Mouse (Mus musculus) neutrophil, adult 83 days (primary cell): ENCODE data around the gene Acy3. TPM values are rescaled to one million over a fixed set of nuclear protein-coding genes. Genes with fewer than 3 reads are reported as not detected.

Source experiments
- total RNA-seq, 2 experiments: library from RNA; stranded (reverse); gene quantifications; one replicate each; pipeline ENCODE4 v1.2.4; 2023

Gene Acy3
- under 1 TPM in 1 of 2 experiments, not detected in 1; 0.42 TPM for total RNA-seq

GRCm38 (mm10) chr19:3986334-3986733 is at the start of gene Acy3:
Gene Acy3 (plus strand): TSS chr19:3986570.

DNA sequence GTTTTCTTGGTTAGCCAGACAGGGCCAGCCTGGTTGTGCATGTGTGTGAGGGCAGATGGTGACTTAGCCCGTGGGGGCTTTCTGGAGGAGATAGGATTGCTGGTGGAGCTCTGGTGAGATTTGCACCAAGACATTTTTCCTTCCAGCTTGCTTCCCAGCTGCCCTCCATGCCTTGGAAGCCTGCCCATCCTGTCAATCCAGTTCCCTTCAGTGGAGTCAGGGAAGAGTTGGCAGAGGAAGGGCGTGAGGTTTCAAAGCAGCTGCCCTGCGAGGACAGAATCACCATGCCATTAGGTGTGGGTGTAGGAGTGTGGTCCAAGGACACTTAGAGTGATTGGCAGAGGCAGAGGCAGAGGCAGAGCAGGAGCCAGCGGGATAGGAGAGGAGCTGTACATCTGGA is 27.9 kb upstream of the Acy3 start, which contains the start of gene Aldh3b3:
Aldh3b3 (plus strand) TSS at position 176 of the 400 bp plus-strand sequence.

GRCm38 (mm10) chr19:3972229-3972628 is 14.1 kb upstream of the Acy3 start, which contains the start of gene Aldh3b2:
Gene Aldh3b2 (plus strand): TSS chr19:3972328.

DNA sequence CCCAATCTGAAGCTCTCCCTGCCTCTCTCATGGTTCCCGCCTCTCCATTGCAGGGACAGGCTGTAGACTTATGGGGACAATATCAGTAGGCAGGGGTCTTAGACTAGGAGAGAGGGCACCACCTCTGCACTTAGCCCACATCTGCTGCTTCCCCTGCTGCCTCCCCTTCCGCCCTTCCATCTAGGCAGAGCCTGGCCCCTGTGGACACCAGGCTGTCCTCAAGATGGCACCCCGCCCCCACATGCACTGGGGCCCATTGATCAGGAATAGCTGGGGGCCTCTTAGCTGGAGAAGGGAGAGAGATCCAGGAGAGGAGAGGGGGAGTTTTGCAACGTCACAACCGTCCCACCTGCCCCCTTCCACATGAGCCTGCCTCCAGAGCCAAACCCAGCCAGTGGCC is 6.0 kb downstream of the Acy3 start, which contains the start of gene Tbx10:
Tbx10 (plus strand) TSS at position 337 of the 400 bp plus-strand sequence.

DNA sequence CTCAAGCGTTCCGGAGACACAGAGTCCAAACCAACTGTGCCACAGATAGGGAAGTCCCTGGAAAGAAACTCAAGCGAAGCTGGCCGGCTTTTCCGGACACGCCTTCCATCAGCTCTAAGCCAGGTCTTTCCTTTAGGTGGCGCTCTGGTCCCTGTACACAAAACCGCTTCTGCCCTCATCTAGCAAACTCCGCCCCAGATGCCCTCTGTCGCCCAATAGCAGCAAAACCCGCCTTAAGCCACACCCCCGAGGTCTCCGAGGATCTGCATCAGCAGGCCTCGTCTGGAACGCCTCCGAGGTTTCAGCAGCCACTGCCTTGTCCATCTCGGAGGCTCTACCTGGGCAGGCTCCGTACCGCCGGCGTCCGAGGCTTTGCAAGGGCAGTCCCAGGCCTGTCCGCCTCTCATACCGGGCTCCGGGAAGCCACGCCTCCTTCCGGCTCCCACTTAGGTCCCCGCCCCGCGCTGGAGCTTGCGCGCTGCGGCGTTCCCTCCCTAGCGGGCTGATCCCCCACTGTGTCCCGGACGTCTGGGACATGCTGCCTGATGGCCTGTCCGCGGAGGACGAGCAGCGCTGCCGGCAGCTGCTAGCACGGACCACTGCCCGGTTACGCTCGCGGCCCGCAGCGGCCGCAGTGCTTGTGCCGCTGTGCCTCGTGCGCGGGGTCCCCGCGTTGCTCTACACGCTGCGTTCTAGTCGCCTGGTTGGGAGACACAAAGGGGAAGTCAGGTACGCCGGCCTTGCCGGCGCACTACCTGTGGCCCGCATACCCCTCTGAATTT is 13.9 kb downstream of the Acy3 start, which contains the start of the genes Nudt8 and Gm49405:
Nudt8 (plus strand) TSS at position 462 of the 782 bp plus-strand sequence.
Gm49405 (plus strand) TSS at position 508 of the 782 bp plus-strand sequence.

GRCm38 (mm10) chr19:4003112-4003511 is 16.7 kb downstream of the Acy3 start, which contains the start of gene Doc2g:
Gene Doc2g (plus strand): TSS chr19:4003313.

GRCm38 (mm10) chr19:4012432-4013022 is 26.2 kb downstream of the Acy3 start, which contains the start of gene Ndufv1:
Gene Ndufv1 (minus strand): TSS chr19:4012806.

DNA sequence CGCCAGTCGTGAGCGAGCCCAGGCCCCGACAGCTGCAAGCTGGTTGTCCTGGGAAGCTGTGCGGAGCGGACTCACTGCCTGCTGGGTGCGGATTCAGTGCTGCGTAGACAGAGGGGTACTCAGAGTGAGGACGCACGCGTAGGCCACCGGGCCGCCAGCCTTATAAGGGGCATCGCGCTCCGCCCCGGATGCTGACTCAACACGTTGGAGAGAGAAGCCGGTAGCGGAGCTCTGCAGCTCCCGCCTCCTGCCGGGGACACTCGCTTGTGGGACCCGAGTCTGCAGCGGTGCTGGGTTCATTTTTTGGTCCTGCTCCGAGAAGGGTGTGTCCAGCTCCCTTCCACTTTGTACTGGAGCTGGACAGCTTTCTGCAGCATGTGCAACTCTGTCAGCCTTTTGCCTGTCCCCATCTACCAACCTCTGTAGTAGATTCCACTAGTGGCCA is 51.4 kb downstream of the Acy3 start, which contains the start of gene Gstp1:
Gstp1 (minus strand) TSS at position 198 of the 445 bp plus-strand sequence.

Other genes with a start within 250 kb of the Acy3 start
- gene Kmt5b, start 219.1 kb upstream of the Acy3 start, total RNA-seq = 10 to 100 TPM; 53.8 to 54.0 TPM
- gene Chka, start 134.8 kb upstream of the Acy3 start, total RNA-seq = 10 to 100 TPM; 42.2 TPM
- 100 to 1,000 TPM; 223 to 229 TPM for gene Tcirg1, start 79.4 kb upstream of the Acy3 start, total RNA-seq
- gene Ndufs8, start 73.8 kb upstream of the Acy3 start, total RNA-seq = 10 to 100 TPM; 60.8 to 68.6 TPM
- 100 to 1,000 TPM; 142 to 144 TPM for gene Aldh3b1, start 56.8 kb upstream of the Acy3 start, total RNA-seq
- gene Unc93b1, start 51.4 kb upstream of the Acy3 start, total RNA-seq = 100 to 1,000 TPM; 277 to 278 TPM
- gene Aldh3b3, start 27.9 kb upstream of the Acy3 start, total RNA-seq = 10 to 100 TPM; 12.3 to 12.6 TPM
- gene Aldh3b2, start 14.2 kb upstream of the Acy3 start, total RNA-seq = 10 to 100 TPM; 12.7 to 16.4 TPM
- not detected for gene Tbx10, start 6.2 kb downstream of the Acy3 start, total RNA-seq
- 1 to 10 TPM; 5.2 to 5.9 TPM for gene Nudt8, start 14.0 kb downstream of the Acy3 start, total RNA-seq
- 1 to 10 TPM in 1 of 2 experiments, under 1 TPM in 1; 0.70 to 1.0 TPM for gene Gm49405, start 14.1 kb downstream of the Acy3 start, total RNA-seq
- 1 to 10 TPM in 1 of 2 experiments, under 1 TPM in 1; 0.55 to 2.2 TPM for gene Doc2g, start 16.7 kb downstream of the Acy3 start, total RNA-seq
- 10 to 100 TPM; 69.0 to 69.5 TPM for gene Ndufv1, start 26.2 kb downstream of the Acy3 start, total RNA-seq
- gene Gstp1, start 51.4 kb downstream of the Acy3 start, total RNA-seq = 10 to 100 TPM; 71.2 to 96.6 TPM
- 1 to 10 TPM; 5.9 to 8.4 TPM for gene Gstp2, start 59.5 kb downstream of the Acy3 start, total RNA-seq
- 1 to 10 TPM; 5.3 to 8.8 TPM for gene Gstp3, start 73.0 kb downstream of the Acy3 start, total RNA-seq
- not detected for gene Cabp2, start 95.0 kb downstream of the Acy3 start, total RNA-seq
- gene Cdk2ap2, start 110.6 kb downstream of the Acy3 start, total RNA-seq = 100 to 1,000 TPM; 208 to 221 TPM
- 100 to 1,000 TPM; 161 to 176 TPM for gene Pitpnm1, start 113.4 kb downstream of the Acy3 start, total RNA-seq
- gene Aip, start 139.3 kb downstream of the Acy3 start, total RNA-seq = 100 to 1,000 TPM in 1 of 2 experiments, 10 to 100 TPM in 1; 96.8 to 101 TPM
- gene Gpr152, start 153.2 kb downstream of the Acy3 start, total RNA-seq = not detected
- under 1 TPM in 1 of 2 experiments, not detected in 1; 0.22 TPM for gene Cabp4, start 157.5 kb downstream of the Acy3 start, total RNA-seq
- 100 to 1,000 TPM; 186 to 201 TPM for gene Coro1b, start 162.0 kb downstream of the Acy3 start, total RNA-seq
- gene Ptprcap, start 167.0 kb downstream of the Acy3 start, total RNA-seq = 10 to 100 TPM in 1 of 2 experiments, 1 to 10 TPM in 1; 8.0 to 11.7 TPM
- 10 to 100 TPM; 43.1 to 43.8 TPM for gene Rps6kb2, start 176.8 kb downstream of the Acy3 start, total RNA-seq
- 10 to 100 TPM; 24.4 to 28.9 TPM for gene Carns1, start 188.9 kb downstream of the Acy3 start, total RNA-seq
- gene Tbc1d10c, start 204.7 kb downstream of the Acy3 start, total RNA-seq = 100 to 1,000 TPM; 110 to 127 TPM
- 100 to 1,000 TPM; 420 to 454 TPM for gene Ppp1ca, start 205.5 kb downstream of the Acy3 start, total RNA-seq
- gene Rad9a, start 215.1 kb downstream of the Acy3 start, total RNA-seq = 10 to 100 TPM; 30.2 to 36.5 TPM
- gene Clcf1, start 227.7 kb downstream of the Acy3 start, total RNA-seq = 1 to 10 TPM; 2.4 to 2.8 TPM
- not detected for gene AC109138.7, start 227.8 kb downstream of the Acy3 start, total RNA-seq
- 10 to 100 TPM; 55.9 to 59.1 TPM for gene Pold4, start 245.3 kb downstream of the Acy3 start, total RNA-seq